Mouse (Mus musculus) heart, postnatal 10 days (tissue): ENCODE measurements around the gene Rapgef1. TPM values are rescaled to one million over a fixed set of nuclear protein-coding genes. Genes with fewer than 3 reads are reported as not detected.

ENCODE experiments used
- DNase-seq, 2 experiments: peaks; one replicate each; pipeline ENCODE4 v3.0.0; 2021
- intact Hi-C: fragments of 180-260 bp; cut with DNase I; formaldehyde crosslinking; loops from one replicate; pipeline ENCODE4 v1.15.1; 2025
- total RNA-seq, 2 experiments: library from RNA; stranded (reverse); gene quantifications; 2 replicates each; pipeline ENCODE4 v1.2.3; 2021

Rapgef1 gene
- total RNA-seq, 2 experiments from 2014 or later: 92.7 to 102 TPM

GRCm38 (mm10) chr2:29669711-29670110 lies 50.2 kb downstream of the Rapgef1 start:
- intact Hi-C loops: loop anchor here (2.0 kb wide), 1 partner anchor 51 kb away; the partner anchor contains the start of gene Rapgef1

GRCm38 (mm10) chr2:29670231-29670991 lies 50.9 kb downstream of the Rapgef1 start:
- intact Hi-C loops: loop anchor here (2.0 kb wide), 1 partner anchor 52 kb away; the partner anchor contains the start of gene Rapgef1
- peak; percentile 59 to 62 for DNase-seq

More at GRCm38 (mm10) chr2:29669711-29670110, 50.2 kb downstream of the Rapgef1 start:
- DNase-seq: no peak

DNA sequence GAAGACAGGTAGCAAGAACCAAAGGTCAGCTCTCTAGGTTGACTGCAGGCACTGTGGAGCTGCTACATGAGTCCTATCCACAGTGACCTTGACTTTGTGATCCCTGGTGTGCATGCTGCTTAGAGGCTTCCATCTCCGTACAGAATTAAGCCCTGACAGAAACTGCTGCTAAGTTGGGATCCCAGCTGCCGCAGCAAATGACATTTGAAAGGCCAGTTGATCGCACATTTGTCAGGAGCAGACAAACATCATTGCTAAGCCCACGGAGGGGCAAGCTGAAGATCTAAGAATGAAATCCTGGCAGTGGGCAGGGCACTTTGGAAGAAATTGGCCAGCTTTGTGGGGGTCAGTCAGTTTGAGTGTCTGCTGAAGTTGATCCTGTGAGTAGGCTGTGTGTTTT lies 51.9 kb downstream of the Rapgef1 start:
- intact Hi-C loops: loop anchor here (2.0 kb wide), 1 partner anchor 53 kb away; the partner anchor contains the start of gene Rapgef1
- DNase-seq: no peak

DNA sequence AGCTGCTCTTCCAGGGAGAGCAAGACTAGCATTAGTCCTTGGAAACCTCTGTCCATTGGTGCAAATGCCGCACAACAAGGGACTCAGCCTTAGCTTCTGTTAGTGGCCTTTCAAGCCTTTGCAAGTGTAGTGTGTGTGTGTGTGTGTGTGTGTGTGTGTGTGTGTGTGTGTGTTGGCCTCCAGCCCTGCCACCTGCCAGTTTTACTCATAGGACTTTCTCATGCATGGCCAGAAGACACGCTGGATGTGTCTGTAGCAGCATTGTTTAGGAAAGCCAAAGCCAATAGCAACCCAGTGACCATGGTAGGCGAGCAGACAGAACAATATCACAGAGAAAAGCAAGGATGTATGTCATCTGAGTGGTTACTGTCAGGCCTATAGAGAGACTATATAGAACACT lies 52.3 kb downstream of the Rapgef1 start:
- intact Hi-C loops: loop anchor here (2.0 kb wide), 1 partner anchor 53 kb away; the partner anchor contains the start of gene Rapgef1
- no peak for DNase-seq

GRCm38 (mm10) chr2:29672746-29673536 lies 53.4 kb downstream of the Rapgef1 start:
- intact Hi-C loops: no loop called here
- DNase-seq: no peak

DNA sequence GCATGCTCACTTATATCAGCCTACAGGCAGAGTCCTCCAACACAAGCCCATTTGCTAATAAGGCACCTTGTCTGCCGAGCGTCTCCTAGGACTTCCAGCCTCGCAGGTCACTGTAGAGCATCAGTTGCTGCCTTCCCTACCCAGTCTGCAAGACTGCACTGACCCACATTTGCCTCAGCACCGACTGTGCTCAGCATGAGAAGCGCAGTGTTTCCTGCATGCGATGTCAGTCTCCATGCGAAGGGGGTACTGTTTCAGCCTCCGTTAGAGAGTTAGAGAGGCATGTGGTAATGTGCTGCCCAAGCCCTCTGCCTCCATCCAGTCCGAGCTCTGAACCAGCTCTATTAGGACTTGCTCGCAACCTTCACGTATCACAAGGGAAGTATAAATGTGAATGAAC lies 54.6 kb downstream of the Rapgef1 start:
- intact Hi-C loops: no loop called here
- no peak for DNase-seq

DNA sequence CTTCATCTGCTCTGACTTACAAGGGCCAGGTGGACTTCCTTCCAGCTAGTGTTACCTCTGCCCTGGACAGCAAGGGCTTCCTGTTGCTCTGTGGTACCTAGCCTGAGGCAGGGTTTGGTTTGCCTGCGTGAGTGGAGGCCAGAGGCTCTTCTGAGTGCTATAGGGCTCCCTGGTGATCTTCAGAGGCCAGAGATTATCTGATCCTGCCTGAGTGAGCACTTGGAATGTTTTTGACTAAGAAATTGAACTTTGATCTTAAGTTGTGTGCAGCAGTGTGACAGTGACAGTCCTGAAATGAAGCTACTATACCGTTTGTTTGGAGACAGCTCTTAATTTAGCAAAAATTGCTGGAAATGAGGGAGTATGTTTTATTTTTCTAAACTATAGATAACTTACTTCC lies 55.0 kb downstream of the Rapgef1 start:
- intact Hi-C loops: no loop called here
- no peak for DNase-seq

DNA sequence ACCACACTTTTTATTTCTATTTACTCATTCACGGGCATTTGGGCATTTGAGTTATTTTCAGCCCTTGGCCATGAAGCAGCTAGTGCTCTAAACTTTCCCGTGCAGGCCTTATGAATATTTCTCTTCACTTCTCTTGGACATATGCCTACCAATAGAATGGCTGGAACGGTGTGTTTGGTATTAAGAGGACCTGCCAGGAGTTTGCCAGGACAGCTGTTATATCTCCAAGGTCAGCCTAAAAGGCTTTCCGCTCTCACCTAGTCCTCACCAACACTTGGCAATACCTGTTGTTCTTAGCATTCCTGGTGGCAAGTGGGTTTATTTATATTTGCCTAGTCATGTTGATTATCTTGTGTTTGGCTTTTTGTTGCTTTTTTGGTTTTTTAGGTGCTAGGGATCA lies 56.3 kb downstream of the Rapgef1 start:
- intact Hi-C loops: no loop called here
- DNase-seq: no peak

DNA sequence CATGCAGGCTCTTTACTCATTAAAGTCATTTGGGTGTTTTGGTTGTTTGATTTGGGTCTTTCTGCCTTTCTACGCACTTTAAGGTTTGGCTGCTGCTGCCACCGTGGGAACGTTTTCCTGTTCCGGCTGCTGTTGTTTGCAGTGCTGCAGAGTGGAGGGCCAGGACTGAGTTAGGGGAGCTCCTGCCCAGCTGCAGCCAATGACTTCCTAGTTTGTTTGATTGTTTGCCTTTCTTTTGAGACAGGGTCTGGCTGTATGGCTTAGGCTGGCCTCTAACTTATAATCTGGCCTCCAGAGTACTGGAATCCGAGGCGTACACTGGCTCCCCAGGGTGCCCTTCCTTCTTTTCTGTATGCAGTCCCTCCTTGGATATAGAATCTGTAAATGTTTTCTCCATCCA lies 57.0 kb downstream of the Rapgef1 start:
- intact Hi-C loops: no loop called here

DNA sequence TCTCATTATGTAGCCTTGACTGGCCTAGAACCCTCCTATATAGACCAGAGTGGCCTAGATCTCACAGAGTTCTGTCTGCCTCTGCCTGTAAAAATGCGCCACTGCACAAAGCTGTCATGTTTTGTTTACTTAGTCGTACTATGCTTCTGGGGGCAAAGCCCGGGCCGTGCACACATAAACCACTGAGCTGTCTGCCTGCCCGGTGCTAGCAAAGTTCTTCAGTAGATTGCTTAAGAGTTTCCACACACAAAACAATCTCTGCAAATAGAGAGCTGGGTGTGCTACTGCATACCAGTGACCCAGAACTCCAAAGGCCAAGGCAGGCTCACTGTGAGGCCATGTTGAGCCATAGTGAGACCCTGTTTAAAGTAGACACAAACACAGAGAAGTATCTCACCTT lies 58.3 kb downstream of the Rapgef1 start:
- intact Hi-C loops: no loop called here
- no peak for DNase-seq

More for the DNA sequence above, 57.0 kb downstream of the Rapgef1 start:
- DNase-seq: no peak

- intact Hi-C loops: no loop called here
- DNase-seq: no peak
Measured at GRCm38 (mm10) chr2:29678524-29678923, 59.0 kb downstream of the Rapgef1 start.

GRCm38 (mm10) chr2:29679710-29680584 lies 60.4 kb downstream of the Rapgef1 start:
- intact Hi-C loops: no loop called here
- no peak for DNase-seq

DNA sequence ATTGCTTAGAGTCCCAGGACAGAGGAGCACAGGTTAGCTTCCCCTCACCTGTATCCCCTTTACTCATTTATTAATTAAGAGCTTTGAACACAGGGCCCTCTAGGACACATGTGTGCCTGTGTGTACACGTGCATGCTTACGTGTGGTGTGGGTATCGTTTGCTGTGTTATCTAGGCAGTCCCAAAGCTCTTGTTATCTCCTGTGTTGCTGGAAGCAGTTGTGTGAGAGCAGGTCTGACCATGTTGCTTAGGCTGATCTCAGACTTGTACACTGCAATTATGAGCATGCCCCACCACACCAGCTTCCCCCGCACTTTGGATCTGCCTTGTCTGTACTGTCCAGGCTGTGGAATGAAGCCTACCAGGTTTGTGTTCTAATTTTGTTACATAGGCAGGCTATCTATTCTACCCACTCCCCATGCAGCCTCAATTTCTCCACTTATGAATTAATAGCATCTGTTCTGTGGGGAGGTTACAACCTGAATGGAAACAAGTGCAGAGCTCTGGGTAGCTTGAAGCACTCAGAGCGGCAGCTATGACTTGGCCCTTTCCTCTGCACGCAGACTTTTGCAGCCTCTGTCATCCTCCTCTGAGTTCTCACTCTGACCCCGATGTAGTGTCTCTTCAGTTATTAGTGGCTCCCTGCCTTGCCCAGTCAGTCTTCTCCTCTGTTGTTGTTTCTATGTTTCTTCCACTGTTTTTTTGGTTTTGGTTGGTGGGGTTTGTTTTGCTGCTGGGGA lies 63.9 kb downstream of the Rapgef1 start:
- intact Hi-C loops: no loop called here
- DNase-seq: no peak

- intact Hi-C loops: no loop called here
Measured at GRCm38 (mm10) chr2:29684498-29684897, 65.0 kb downstream of the Rapgef1 start.

DNA sequence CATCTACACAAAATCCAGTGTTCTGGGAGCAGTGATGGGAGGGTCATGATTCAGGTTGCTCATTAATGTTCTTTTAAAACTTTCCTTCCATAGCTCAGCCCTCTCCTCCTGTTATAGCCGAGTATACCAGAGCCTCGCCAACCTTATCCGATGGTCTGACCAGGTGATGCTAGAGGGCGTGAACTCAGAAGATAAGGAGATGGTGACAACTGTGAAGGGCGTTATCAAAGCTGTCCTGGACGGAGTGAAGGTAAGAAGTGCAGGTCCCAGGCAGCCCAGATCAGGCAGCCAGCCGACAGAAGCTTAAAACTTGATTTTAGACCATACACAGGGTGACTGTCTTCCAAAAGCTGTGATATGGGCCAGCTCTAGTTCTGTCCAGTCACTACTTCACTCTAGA lies 69.5 kb downstream of the Rapgef1 start:
- intact Hi-C loops: no loop called here

More at GRCm38 (mm10) chr2:29684498-29684897, 65.0 kb downstream of the Rapgef1 start:
- DNase-seq: no peak

DNA sequence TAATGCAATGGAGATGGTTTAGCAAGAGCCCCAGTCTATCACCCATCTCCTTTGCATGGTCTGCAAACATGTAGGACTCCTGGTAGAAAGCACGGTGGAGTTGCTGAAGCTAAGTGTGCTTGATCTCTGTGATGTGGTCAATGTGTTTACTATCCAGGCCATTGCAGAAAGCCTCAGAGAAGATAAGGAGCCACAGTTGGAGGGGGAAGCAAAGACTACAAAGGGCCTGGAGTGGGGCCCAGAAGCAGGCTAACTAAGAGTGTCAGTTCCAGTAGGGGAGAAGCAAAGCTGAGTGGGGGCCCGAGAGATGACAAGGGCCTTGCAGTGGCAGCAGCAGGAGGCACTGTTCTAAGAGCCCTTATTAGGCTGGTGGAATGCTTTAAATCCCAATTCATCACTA lies 70.0 kb downstream of the Rapgef1 start:
- intact Hi-C loops: no loop called here
- no peak for DNase-seq

More for the DNA sequence above, 69.5 kb downstream of the Rapgef1 start:
- DNase-seq: no peak

DNA sequence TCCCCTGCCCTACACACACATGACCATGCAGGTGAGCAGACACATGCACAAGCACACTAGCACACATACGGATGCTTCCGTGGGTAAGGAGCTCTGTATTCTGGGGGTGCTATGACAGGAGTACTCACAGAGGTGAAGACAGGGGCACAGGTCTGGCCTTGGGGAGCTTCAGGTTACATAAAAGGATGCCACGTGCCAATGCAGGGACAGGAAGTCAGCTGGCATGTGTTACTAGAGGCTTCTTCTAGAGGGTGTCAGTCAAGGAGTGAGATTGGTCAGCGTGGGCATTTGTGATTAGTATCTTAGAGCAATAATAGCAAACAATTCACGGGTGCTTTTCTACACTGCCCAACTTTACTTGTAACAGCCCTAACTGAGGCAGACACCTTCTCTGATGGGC lies 71.5 kb downstream of the Rapgef1 start:
- intact Hi-C loops: loop anchor here (5.0 kb wide), 1 partner anchor 74 kb away; the partner anchor contains the start of gene Rapgef1
- no peak for DNase-seq

DNA sequence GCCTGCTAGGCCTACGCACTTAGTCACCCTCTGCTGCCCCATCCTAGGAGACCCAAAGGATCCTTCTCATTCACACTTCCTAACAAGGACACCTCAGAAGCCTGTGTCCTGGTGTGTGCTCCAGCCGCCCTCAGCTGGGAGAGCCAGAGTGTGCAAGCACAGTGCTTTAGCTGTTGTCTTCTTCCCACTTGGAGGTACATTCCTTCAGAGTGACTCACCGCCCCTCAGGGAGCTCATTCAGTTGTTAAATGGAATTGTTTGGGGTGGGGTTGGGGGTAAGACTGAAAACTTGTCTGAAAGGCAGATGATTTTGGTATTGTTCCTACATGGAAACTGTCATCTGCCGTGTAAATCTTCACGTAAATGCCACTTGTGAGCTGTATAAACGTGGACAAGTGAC lies 72.0 kb downstream of the Rapgef1 start:
- intact Hi-C loops: loop anchor here (5.0 kb wide), 1 partner anchor 74 kb away; the partner anchor contains the start of gene Rapgef1
- DNase-seq: no peak

- intact Hi-C loops: loop anchor here (5.0 kb wide), 1 partner anchor 75 kb away; the partner anchor contains the start of gene Rapgef1
- DNase-seq: no peak
Measured at GRCm38 (mm10) chr2:29692192-29692591, 72.7 kb downstream of the Rapgef1 start.
